Mouse (Mus musculus) regulatory T cell (primary cell): ENCODE results near the gene Gne.

Experiments
- in situ Hi-C: fragments of 300-600 bp; cut with MboI, MseI; formaldehyde crosslinking; loops from one replicate; pipeline ENCODE4 v1.15.1; 2025; ENCODE audit warnings: high pct_unique_total_duplicates

The Gne gene

GRCm38 (mm10) chr4:44025570-44025969 is 58.4 kb downstream of the Gne start:
- in situ Hi-C loops: no loop called here

GRCm38 (mm10) chr4:44024241-44024640 is 59.7 kb downstream of the Gne start:
- in situ Hi-C loops: no loop called here

GRCm38 (mm10) chr4:44023681-44024080 is 60.3 kb downstream of the Gne start:
- in situ Hi-C loops: no loop called here

GRCm38 (mm10) chr4:44022766-44023165 is 61.2 kb downstream of the Gne start:
- in situ Hi-C loops: no loop called here

GRCm38 (mm10) chr4:44022323-44022722 is 61.7 kb downstream of the Gne start:
- in situ Hi-C loops: no loop called here

- in situ Hi-C loops: loop anchor here (5.0 kb wide), 1 partner anchor 46 kb away; no protein-coding TSS in a partner anchor
These were observed 67.2 kb downstream of the Gne start for GRCm38 (mm10) chr4:44016791-44017190.

GRCm38 (mm10) chr4:44016071-44016470 is 67.9 kb downstream of the Gne start:
- in situ Hi-C loops: loop anchor here (5.0 kb wide), 1 partner anchor 46 kb away; no protein-coding TSS in a partner anchor

GRCm38 (mm10) chr4:44013391-44014070 is 70.4 kb downstream of the Gne start:
- in situ Hi-C loops: no loop called here

- in situ Hi-C loops: no loop called here
These were observed 71.3 kb downstream of the Gne start for GRCm38 (mm10) chr4:44012376-44013367.

- in situ Hi-C loops: no loop called here
These were observed 72.2 kb downstream of the Gne start for GRCm38 (mm10) chr4:44011799-44012198.

GRCm38 (mm10) chr4:44010893-44011292 is 73.1 kb downstream of the Gne start:
- in situ Hi-C loops: no loop called here

GRCm38 (mm10) chr4:44010176-44010575 is 73.8 kb downstream of the Gne start:
- in situ Hi-C loops: no loop called here

GRCm38 (mm10) chr4:44004623-44005409 is 79.2 kb downstream of the Gne start:
- in situ Hi-C loops: no loop called here

- in situ Hi-C loops: no loop called here
These were observed 79.9 kb downstream of the Gne start, which contains the start of gene Clta for GRCm38 (mm10) chr4:44004126-44004525. TSS of gene Clta (plus strand) at chr4:44004452.

- in situ Hi-C loops: no loop called here
These were observed 80.4 kb downstream of the Gne start for GRCm38 (mm10) chr4:44003622-44004021.

GRCm38 (mm10) chr4:43994342-43994741 is 89.6 kb downstream of the Gne start:
- in situ Hi-C loops: no loop called here

GRCm38 (mm10) chr4:43993072-43993471 is 90.9 kb downstream of the Gne start:
- in situ Hi-C loops: no loop called here

GRCm38 (mm10) chr4:43988976-43989375 is 95.0 kb downstream of the Gne start:
- in situ Hi-C loops: no loop called here

- in situ Hi-C loops: loop anchor here (5.0 kb wide), 1 partner anchor 57 kb away; no protein-coding TSS in a partner anchor
These were observed 99.7 kb downstream of the Gne start for GRCm38 (mm10) chr4:43984326-43984725.
